Mouse (Mus musculus): Measurements from ENCODE around the gene Lbx1.

The Lbx1 gene

DNA sequence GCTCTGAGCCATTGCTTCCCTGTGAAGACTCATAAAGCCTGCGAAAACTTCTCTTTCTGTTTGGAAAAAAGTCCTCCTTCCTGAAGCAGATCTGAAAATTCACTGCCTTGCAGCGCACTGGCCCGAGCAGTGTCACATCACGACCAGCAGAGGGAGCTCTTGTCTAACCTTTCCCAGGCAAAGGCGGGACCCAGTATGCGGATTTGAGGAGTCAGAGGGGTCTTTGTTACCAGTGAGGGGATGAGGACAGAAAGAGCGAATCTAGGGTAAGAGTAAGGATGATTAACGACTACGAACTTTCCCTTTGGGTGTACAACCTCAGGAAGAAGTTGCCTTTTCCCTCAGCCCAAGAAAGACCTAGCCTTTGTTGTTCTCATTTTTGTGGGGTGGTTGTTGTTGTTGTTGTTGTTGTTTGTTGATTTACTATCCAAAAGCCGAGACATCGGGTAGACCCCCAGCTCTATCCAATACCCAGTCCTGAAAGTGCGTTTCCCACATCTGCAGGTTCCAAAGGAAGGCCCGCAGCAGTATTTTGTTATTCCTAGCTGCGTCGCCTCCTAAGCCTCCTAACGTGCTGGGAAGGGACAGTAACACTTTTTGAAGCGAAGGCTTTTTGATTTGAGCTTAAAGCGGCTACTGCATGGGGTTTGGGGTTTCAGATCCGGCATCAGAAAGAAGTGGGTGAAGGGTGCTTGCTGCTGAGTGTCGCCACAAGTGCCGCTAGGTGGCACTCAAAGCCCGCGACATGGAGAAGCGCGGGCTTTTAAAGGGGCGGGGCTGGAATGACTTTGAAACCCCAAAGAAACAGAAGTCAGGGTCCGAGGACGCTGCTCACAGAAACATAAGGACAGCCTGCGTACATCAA is 14.8 kb downstream of the Lbx1 start:
- in situ Hi-C loops (cut with MboI; ENCODE audit: unreplicated experiment in 2 of 2), result loop anchor here (5.0 to 25.0 kb wide), 5 partner anchors 74 to 891 kb away; partner anchors contain the start of genes Npm3 (in 2 of the 2) and Hps6 (in 1 of the 2)

DNA sequence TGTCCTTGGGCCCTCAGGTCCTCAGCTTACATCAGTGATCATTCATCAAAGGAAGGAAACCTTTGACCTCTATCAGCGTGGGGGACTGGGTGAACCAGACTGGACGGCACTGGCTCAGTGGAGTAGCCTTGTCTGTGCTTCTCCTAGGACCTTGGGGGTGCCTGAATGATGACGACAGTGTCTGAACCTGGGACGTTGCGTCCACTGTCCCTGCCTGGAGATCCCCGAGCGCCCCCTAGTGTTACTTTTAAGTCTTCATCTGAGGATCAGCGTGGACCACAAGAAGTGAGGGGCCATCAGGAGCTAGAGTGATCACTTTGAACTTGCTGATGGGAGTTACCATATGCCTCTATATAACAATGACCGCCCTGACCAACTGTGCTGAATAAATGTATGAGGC is 19.4 kb downstream of the Lbx1 start:
- in situ Hi-C loops (cut with MboI; ENCODE audit: unreplicated experiment in 2 of 2), result loop anchor here (5.0 to 25.0 kb wide), 6 partner anchors 221 to 896 kb away; partner anchors contain the start of gene Hps6 (in 1 of the 2)

DNA sequence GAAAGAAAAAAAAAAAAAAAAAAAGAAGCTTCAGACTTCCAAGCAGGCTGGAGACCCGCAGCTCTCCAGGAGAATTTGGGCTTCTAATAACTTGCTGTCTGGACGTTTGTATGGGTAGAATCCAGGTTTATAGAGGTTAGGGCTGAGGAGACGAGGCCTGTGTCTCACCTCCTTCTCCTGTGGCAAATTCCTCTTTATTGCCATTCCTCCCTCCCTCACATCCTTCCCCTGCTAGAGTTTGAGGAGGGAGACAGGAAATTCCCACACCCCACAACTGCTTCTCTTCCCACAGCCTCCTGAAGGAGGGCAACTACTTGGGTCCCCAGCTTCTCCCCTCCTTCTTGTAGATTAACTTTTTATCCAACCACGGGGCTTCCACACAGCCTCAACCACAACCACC is 20.2 kb downstream of the Lbx1 start:
- in situ Hi-C loops (cut with MboI; ENCODE audit: unreplicated experiment in 2 of 2), result loop anchor here (5.0 to 25.0 kb wide), 6 partner anchors 222 to 897 kb away; partner anchors contain the start of gene Hps6 (in 1 of the 2)

DNA sequence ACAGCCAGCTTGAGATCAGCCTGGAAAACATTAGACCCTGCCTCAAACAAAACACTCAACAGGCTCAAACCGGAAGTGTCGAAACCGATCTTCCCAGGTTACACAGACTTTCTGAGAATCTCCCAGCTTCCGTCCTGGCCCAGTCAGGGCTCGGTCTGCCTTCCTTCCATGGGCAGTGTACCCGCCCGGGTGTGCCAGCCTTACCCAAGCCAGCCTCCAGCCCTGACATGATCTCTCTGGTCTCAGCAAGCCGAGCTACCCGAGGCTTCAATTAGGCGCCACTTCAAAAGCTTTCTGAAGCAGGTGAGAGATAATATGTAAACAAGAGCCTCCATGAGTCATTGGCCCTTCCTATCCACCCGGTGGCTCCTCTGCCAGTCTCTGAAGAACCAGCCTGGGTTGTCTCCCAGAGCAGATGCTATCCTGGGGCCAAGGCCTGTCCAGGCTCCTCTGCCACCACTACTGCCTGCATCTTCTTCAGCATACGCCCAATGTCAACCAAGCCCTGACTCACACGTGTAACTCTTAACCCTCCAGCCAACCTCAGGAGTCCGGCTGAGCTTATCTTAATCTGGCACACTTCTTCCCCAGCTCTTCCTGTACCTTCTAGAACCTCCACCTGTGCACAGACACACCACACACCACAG is 25.7 kb downstream of the Lbx1 start:
- in situ Hi-C loops (cut with MboI; ENCODE audit: unreplicated experiment in 2 of 2), result loop anchor here (10.0 to 25.0 kb wide), 4 partner anchors 595 to 902 kb away; partner anchors contain the start of gene Hps6 (in 1 of the 2)

DNA sequence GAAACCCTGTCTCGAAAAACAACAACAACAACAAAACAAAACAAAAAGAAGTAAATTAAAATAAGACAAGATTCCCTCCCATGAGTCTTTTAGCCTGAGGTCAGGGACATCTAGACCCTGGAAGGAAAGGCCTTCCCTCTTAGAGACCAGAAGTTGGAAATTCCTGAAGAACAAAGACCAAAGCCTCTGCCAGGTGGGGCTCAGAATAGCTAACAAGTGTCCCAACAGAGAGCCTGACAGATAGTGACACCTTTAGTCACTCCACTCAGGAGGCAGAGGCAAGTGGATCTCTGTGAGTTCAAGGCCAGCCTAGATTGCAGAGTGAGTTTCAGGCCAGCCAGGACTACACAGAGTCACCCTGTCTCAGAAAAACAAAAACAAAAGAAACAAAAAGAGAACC is 26.4 kb downstream of the Lbx1 start:
- in situ Hi-C loops (cut with MboI; ENCODE audit: unreplicated experiment in 2 of 2), result loop anchor here (25.0 kb wide), 2 partner anchors 803 to 903 kb away; partner anchors contain the start of gene Hps6 (in 1 of the 2)

DNA sequence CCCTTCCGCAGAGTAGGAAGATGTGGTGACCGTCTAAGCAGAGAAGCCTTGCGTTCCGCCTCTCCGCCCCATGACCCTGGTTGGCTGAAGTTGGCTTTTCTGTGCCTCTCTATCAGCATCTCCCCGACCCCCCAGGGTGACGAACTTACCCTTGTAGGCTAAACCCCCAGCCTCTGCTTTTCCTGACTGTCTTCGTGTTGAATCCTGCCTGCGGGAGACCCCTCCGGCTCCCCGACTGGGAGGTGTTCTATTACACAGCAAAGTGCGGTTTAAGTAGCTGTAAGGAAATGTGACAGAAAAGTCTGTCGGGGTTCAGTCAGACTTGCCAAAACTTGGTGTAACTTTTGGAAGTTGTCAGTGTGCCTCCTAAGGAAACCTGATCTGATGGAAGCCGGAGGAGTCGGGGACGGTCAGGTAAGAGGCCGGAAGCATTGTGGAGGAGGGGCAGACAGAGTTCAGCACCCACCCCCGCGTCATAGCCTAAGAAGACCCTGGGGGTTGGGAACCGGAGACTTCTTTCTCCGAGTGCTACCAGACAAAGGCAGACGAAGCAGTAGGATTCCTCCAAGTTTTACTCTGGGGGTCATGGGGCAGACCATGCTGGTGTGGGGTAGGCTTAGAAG is 27.1 kb downstream of the Lbx1 start:
- in situ Hi-C loops (cut with MboI; ENCODE audit: unreplicated experiment in 2 of 2), result loop anchor here (25.0 kb wide), 2 partner anchors 804 to 904 kb away; partner anchors contain the start of gene Hps6 (in 1 of the 2)

DNA sequence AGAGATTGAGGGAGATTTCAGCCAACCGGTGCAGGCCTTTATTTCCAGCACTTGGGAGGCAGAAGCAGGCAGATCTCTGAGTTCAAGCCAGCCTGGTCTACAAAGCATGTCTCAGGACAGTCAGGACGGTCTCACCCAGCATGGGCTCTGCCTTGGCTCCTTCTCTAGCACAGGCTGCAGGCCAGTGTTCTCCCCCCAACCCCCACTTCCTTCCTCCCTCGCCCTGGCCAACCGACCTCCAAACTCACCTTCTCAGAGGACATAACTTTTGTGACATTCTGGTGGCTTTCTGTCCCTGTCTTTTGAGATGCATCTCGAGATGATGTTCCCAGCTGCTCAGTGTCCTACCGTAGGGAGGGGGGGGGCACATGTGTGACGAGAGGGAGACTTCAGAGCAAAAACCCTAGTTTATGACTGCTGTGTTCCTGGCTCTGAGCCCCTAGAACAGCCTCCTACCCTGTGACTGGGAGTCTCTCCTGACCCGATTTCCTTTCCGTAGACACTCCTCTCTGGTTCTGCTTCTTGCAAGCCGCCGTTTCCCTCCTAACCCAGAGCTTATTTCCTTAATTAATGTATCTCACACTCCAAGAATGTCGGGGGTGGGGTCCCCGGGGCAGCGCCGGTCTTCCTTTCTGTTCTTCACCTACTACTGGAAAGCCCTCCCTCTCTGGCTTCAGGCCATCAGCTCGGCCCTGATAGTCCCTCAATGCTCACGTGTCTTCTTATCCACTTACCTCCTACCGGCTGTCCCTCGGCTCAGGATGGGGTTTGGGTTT is 27.8 kb downstream of the Lbx1 start:
- in situ Hi-C loops (cut with MboI; ENCODE audit: unreplicated experiment in 2 of 2), result loop anchor here (25.0 kb wide), 2 partner anchors 804 to 904 kb away; partner anchors contain the start of gene Hps6 (in 1 of the 2)

DNA sequence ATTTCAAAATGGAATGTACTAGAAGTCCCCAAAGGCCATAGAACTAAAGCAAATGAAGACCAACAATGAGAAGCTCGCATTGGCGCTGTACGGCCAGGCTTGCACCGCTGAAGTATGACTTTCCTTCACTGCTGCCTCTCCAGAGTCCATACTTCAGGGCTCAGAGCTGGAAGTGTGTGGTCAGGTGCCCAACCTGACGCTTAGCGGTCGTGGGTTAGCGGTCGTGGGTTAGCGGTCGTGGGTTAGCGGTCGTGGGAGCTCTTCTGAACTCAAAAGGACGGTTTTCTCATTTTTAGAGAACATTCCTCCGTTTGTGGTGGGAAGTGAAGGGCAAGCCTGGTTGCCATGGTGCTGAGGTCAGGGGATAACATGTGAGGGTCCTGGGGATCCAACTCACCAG is 28.5 kb downstream of the Lbx1 start:
- in situ Hi-C loops (cut with MboI; ENCODE audit: unreplicated experiment in 2 of 2), result loop anchor here (25.0 kb wide), 2 partner anchors 805 to 905 kb away; partner anchors contain the start of gene Hps6 (in 1 of the 2)

DNA sequence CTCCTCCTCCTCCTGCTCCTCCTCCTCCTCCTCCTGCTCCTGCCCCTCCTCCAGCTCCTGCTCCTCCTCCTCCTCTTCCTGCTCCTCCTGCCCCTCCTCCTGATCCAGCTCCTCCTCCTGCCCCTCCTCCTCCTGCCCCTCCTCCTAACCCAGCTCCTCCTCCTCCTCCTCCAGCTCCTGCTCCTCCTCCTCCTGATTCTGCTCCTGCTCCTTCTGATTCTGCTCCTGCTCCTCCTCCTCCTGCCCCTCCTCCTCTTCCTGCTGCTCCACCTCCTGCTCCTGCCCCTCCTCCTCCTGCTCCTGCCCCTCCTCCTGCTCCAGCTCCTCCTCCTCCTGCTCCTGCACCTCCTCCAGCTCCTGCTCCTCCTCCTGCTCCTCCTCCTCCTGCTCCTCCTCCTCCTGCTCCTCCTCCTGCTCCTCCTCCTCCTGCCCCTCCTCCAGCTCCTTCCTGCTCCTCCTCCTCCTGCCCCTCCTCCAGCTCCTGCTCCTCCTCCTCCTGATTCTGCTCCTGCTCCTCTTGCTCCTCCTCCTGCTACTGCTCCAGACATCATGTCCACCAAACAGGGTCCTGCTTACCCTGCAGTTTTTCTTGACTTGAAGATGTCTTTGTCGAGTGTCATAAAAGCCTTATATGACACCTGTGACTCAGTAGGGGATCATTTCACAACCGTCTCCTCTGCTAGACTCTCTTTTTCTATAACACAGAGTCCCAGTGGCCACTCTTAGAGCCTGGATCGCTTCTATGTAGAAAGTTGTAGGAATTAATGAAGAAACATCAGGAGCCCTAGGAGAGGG is 30.1 kb downstream of the Lbx1 start:
- in situ Hi-C loops (cut with MboI; ENCODE audit: unreplicated experiment in 2 of 2), result loop anchor here (25.0 kb wide), 2 partner anchors 807 to 907 kb away; partner anchors contain the start of gene Hps6 (in 1 of the 2)

DNA sequence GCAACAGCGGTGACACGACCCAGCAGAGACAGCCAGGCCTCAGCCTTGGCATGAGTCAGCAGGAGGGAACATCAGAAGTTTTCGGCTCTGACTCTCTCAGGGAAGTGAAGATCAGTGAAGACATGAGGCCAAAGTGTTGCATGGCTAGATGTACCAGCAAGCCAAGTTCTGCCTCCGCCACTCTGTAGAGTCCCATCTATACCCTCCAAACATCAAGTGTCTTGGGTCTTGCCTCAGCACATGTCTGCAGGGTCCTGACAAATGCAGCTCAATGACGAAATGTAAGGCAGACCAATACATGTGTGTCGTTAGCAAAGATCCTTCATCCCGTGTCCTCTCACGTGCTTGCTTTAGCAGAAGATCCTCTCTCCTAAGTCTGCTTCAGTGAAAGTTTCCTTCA is 38.6 kb downstream of the Lbx1 start:
- in situ Hi-C loops (cut with MboI; ENCODE audit: unreplicated experiment in 2 of 2), result no loop called here

DNA sequence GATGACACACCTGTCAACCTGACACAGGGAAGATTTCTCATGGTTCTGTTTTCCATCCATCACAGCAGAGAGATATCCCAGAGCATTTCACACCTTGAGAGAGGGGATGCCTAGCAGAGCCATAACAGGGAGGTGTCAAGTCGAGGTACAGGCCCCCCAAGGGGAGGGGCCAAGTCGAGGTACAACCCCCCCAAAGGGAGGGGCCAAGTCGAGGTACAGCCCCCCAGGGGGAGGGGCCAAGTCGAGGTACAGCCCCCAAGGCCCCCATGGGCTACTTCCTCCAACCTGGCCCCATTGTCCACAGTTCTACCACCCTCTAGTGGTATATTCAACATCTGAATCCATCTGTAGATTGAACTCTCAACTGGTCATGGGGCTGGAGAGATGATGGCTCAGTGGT is 41.0 kb downstream of the Lbx1 start:
- in situ Hi-C loops (cut with MboI; ENCODE audit: unreplicated experiment in 2 of 2), result no loop called here

Data from v-Abl transformed pro-B cells (cell line).